ENCODE assay signal across 14 mouse cellular contexts in the genomic region with DNA sequence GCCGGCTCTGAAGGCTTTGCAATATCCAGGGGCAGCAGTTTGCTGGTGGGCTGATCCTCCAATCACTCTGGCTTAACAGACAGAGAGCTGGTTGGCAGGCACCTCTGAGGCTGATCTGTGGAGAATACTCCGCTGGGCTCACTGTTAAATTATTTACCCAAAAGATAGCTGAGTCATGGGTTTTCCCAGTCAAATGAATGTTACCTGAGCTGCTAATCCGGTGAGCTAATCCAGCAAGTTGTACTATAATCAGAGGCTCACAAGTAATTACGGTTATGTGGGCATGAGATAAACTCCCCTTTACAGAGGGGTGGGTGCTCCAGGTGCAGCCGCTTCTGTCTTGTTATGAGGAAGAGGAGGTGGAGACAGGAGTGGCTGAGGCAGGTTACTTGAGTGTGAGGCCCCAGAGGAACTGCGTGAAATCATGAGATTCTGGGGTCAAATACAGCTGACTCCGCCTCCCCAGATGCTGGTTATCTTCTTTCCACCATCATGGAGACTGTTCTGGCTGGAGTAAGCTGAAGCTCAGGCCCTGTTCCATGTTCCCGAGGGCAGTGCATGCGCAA. TPM values are rescaled to one million over a fixed set of nuclear protein-coding genes. Genes with fewer than 3 reads are reported as not detected.
DNase-seq lines count a peak whose midpoint lies in the region; ATAC-seq and TF ChIP-seq lines count a peak whose summit lies in the region.
"Had no signal": no experiment of that assay in that cellular context is flagged by ENCODE, and none has a peak within 500 bp of the region (broad histone marks: within the 10 kb centered on the region; RNA-seq: fewer than 3 reads in every experiment).

Slc26a1 (minus strand) TSS at position 319 of the 566 bp plus-strand sequence.

- no peak within 1 kb of the TSS for H3K9ac ChIP-seq in embryonic facial prominence, embryonic 13.5 days
- peak within 1 kb of the TSS; percentile 84 for H3K9ac ChIP-seq in liver, embryonic 14.5 days (replicated peaks)
- H3K9ac ChIP-seq: heart, embryonic 12.5 days; hindbrain, embryonic 15.5 days had no signal

- no peak for ATAC-seq in embryonic facial prominence, embryonic 13.5 days (ENCODE audit: insufficient number of reproducible peaks, insufficient read depth, low FRiP score, low TSS enrichment, low read depth)
- peak; percentile 17; the same call in 1 of the 2 replicates for ATAC-seq in common myeloid progenitor, adult 5-6 weeks (replicated peaks; ENCODE audit: low read depth, poor library complexity, severe bottlenecking)
- ATAC-seq in liver, embryonic 14.5 days (ENCODE audit: insufficient read depth): peak; percentile 54
- ATAC-seq: midbrain, embryonic 16.5 days had no signal

- DNase-seq in embryonic facial prominence, embryonic 10.5 days (ENCODE audit: low spot score): no peak
- DNase-seq in kidney, adult 9 months: peak; percentile 94
- DNase-seq in liver, embryonic 14.5 days (ENCODE audit: low read depth in 3 of 3, low spot score in 3 of 3): peak; percentile 72 to 75 (median 73)
- no peak for DNase-seq in testis, postnatal 14 days (ENCODE audit: low spot score)
- no peak for DNase-seq in thymus, postnatal 36 days
- DNase-seq in cerebellum, postnatal 4 days (ENCODE audit: low spot score in 2 of 2): no peak
- DNase-seq: cerebellum, adult 2 months; right cerebral cortex, postnatal 25 days had no signal

- no peak for TF ChIP-seq CTCF in liver, embryonic 14.5 days (IDR thresholded peaks at IDR 0.05; ENCODE audit: low read depth)

- H3K9me3 ChIP-seq in embryonic facial prominence, embryonic 13.5 days: no peaks in the 10 kb centered on the region
- H3K9me3 ChIP-seq in embryonic facial prominence, embryonic 10.5 days: no peaks in the 10 kb centered on the region
- H3K9me3 ChIP-seq in liver, embryonic 14.5 days (ENCODE audit: control insufficient read depth, low read length): no peaks in the 10 kb centered on the region
- H3K9me3 ChIP-seq: heart, embryonic 12.5 days; hindbrain, embryonic 15.5 days had no signal

- peak within 1 kb of the TSS; percentile 16; the same call in 1 of the 2 replicates for H3K27ac ChIP-seq in embryonic facial prominence, embryonic 13.5 days
- H3K27ac ChIP-seq in embryonic facial prominence, embryonic 10.5 days (replicated peaks): no peak within 1 kb of the TSS
- H3K27ac ChIP-seq in liver, embryonic 14.5 days: peak within 1 kb of the TSS; percentile 68

- no peak within 1 kb of the TSS for H3K4me2 ChIP-seq in embryonic facial prominence, embryonic 13.5 days
- H3K4me2 ChIP-seq in liver, embryonic 14.5 days (ENCODE audit: low read depth): peak within 1 kb of the TSS; percentile 88

- WGBS in embryonic facial prominence, embryonic 13.5 days: 67% methylated on average over 9 of the region's 9 CpGs
- 78% methylated on average over 9 of the region's 9 CpGs for WGBS in embryonic facial prominence, embryonic 10.5 days
- WGBS in liver, embryonic 14.5 days (ENCODE audit: insufficient replicate concordance): 18% methylated on average over 9 of the region's 9 CpGs

- H3K27me3 ChIP-seq in embryonic facial prominence, embryonic 13.5 days: no peaks in the 10 kb centered on the region
- H3K27me3 ChIP-seq in embryonic facial prominence, embryonic 10.5 days (replicated peaks; ENCODE audit: low read depth, poor library complexity, severe bottlenecking): no peaks in the 10 kb centered on the region
- no peaks in the 10 kb centered on the region for H3K27me3 ChIP-seq in liver, embryonic 14.5 days (ENCODE audit: control insufficient read depth, insufficient read depth, low read length)
- H3K27me3 ChIP-seq: heart, embryonic 12.5 days; hindbrain, embryonic 15.5 days had no signal

- peaks cover 19% of the 10 kb centered on the region for H3K4me1 ChIP-seq in embryonic facial prominence, embryonic 13.5 days
- peaks cover 19% of the 10 kb centered on the region for H3K4me1 ChIP-seq in embryonic facial prominence, embryonic 10.5 days
- peaks cover 35 to 44% of the 10 kb centered on the region in 2 experiments for H3K4me1 ChIP-seq in liver, embryonic 14.5 days (replicated peaks; ENCODE audit: control insufficient read depth in 2 of 2, insufficient read depth in 2 of 2, low read length in 1 of 2)

- TF ChIP-seq EP300 in liver, embryonic 14.5 days (IDR thresholded peaks at IDR 0.05; ENCODE audit: low read depth): peak; percentile 61

- H3K4me3 ChIP-seq in embryonic facial prominence, embryonic 13.5 days: no peak within 1 kb of the TSS
- no peak within 1 kb of the TSS for H3K4me3 ChIP-seq in embryonic facial prominence, embryonic 10.5 days
- H3K4me3 ChIP-seq in liver, embryonic 14.5 days (ENCODE audit: insufficient read depth in 1 of 2, low read depth in 2 of 2, low read length in 2 of 2): peak within 1 kb of the TSS; percentile 56 to 62
- H3K4me3 ChIP-seq: heart, embryonic 12.5 days; hindbrain, embryonic 15.5 days had no signal

- H3K36me3 ChIP-seq in embryonic facial prominence, embryonic 13.5 days: peaks cover 31% of the 10 kb centered on the region
- peaks cover 31% of the 10 kb centered on the region for H3K36me3 ChIP-seq in embryonic facial prominence, embryonic 10.5 days (replicated peaks)
- peaks cover 19% of the 10 kb centered on the region for H3K36me3 ChIP-seq in liver, embryonic 14.5 days (replicated peaks; ENCODE audit: control insufficient read depth, insufficient read depth, low read depth)

RNA-seq across cellular contexts. Expression of gene Slc26a1, which starts in this region (rescaled TPM):
- polyA plus RNA-seq in embryonic facial prominence, embryonic 13.5 days (2015; fragmentation: Nextera tagmentation; extraction: Ambion mirVana): 1.1 and 1.3 TPM in 2 replicates
- 0.55 and 0.92 TPM in 2 replicates for polyA plus RNA-seq in embryonic facial prominence, embryonic 10.5 days (2016; fragmentation: Nextera tagmentation; extraction: Ambion mirVana)
- 3.9 and 5.1 TPM in 2 replicates for total RNA-seq in common myeloid progenitor, adult 5-6 weeks (2017)
- polyA plus RNA-seq in liver, embryonic 14.5 days (2012; rRNA removed): 15.3 and 17.9 TPM in 2 replicates
- 12.6 and 15.5 TPM in 2 replicates for polyA plus RNA-seq in liver, embryonic 14.5 days (2014; fragmentation: Nextera tagmentation; extraction: Ambion mirVana)
- total RNA-seq: neutrophil, adult 5-6 weeks had no signal

Comparison
In these comparisons a context has a peak if more than half of its experiments do, and no peak if none do; other contexts are left out.
1. H3K4me3 ChIP-seq: peak in liver, embryonic 14.5 days (2 of 2); none in embryonic facial prominence, embryonic 13.5 days (single experiment) and embryonic facial prominence, embryonic 10.5 days (single experiment).
2. DNase-seq: peak in kidney, adult 9 months (single experiment) and liver, embryonic 14.5 days (3 of 3); none in embryonic facial prominence, embryonic 10.5 days (single experiment), testis, postnatal 14 days (single experiment), thymus, postnatal 36 days (0 of 2) and cerebellum, postnatal 4 days (0 of 2).